Mouse (Mus musculus) monocyte, adult 5-6 weeks (primary cell): ENCODE data around the gene Krtap19-1. TPM values are rescaled to one million over a fixed set of nuclear protein-coding genes. Genes with fewer than 3 reads are reported as not detected.

ENCODE experiments used
- ATAC-seq: fragments of 153-309, 156-312 bp; replicated peaks from 2 replicates; pipeline ENCODE4 v1.8.0; 2017; ENCODE audit warnings: mild to moderate bottlenecking; ENCODE audit not compliant: low TSS enrichment, insufficient number of reproducible peaks, severe bottlenecking, poor library complexity, low FRiP score
- total RNA-seq: library from RNA; stranded (forward); fragments of 200-1000, 200-491, 200-594 nt; gene quantifications from 3 replicates; pipeline ENCODE4 v1.2.3, GENCODE M21; 2017

Krtap19-1 gene
- total RNA-seq = not detected in 3 replicates

DNA sequence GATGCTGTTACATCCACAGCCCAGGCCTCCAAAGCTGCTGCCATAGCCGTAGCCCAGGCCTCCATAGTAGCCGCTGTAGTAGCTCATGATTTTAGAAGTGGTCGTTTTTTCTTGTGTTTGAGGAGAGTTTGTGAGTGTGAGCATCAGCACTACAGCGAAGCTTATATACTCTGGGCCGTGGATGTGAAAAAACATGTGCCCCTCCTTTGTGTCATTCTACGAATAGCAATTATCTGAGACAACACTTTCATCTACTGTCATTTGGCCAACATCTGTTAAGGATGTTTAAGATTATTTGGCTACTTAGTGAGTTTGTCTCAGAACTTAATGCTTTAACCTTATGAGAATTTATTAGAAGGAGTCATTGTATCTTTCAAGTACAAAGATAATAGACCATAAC, at the start of gene Krtap19-1:
Krtap19-1 (minus strand) TSS at position 101 of the 400 bp plus-strand sequence.
- ATAC-seq = no peak

DNA sequence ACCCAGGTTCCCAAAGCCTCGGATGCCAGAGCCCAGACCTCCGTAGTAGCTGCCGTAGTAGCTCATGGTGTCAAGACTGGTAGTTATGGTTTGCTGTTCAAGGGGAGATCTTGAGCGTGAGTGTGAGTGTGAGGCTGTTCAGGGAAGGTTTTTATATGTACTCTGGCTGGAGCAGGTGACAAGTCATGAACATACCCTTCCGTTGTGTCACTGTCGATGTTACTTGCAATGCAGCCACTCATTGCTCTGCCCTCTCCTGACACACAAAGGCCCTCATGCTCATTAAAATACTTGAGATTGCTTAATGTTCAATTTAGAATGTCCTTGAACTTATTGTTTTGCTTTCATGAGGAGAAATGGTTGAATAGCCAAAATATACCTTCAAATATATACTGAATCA, 27.1 kb upstream of the Krtap19-1 start, which contains the start of gene Krtap19-5:
Krtap19-5 (minus strand) TSS at position 101 of the 400 bp plus-strand sequence.
- ATAC-seq = no peak

DNA sequence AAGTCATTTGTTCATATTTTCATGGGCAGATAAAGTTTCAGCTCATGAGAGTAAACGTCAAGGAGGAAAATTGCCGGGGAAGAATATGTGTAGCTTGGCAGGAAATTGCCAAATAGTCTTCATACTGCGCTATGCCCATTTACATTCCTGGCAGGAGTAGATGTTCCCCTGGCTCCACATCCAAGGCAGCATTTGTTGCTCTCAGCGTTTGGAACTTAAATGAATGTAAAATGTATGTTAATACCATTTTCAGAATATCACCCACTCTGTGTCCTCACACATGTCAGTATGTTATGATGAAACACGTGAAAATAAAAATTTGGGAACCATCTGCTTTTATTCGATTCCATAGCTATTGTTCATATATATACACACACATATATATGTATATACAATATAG, 17.7 kb upstream of the Krtap19-1 start:
- ATAC-seq = no peak

DNA sequence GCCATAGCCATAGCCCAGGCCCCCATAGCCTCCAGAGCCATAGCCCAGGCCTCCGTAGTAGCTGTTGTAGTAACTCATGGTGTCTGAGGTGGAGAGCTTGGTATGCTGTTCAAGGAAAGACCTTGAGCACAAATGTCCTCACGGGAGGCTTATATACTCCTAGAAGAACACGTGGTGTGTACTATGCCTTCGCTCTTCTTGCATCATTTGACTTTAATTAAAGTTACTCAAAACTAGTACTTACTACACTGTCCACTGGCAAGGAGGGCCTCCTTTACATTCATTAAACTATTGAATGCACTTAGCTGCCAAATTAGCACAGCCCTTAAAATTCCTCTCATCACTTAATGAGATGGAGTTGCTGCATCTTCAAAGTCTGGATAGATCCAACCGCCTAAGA, 15.8 kb upstream of the Krtap19-1 start, which contains the start of gene Krtap19-4:
Krtap19-4 (minus strand) TSS at position 101 of the 400 bp plus-strand sequence.
- no peak for ATAC-seq

DNA sequence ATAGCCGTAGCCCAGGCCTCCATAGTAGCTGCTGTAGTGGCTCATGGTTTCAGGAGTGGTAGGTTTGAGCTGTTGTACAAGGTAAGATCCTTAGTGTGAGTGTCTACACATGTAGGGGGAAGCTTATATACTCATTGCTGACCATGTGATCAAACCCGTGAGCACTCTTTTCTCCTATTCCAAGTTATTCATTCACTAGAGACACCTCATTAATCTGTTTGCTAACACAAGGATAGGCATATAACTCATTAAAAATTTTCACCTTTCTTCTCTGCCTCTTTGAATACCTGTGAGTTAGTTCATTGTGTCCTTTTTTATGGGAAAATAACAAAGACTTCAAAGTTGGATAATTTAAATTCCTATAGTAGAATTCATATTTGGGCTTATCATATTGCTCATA, 8.7 kb upstream of the Krtap19-1 start, which contains the start of gene Krtap19-3:
Krtap19-3 (minus strand) TSS at position 101 of the 400 bp plus-strand sequence.
- ATAC-seq = no peak

DNA sequence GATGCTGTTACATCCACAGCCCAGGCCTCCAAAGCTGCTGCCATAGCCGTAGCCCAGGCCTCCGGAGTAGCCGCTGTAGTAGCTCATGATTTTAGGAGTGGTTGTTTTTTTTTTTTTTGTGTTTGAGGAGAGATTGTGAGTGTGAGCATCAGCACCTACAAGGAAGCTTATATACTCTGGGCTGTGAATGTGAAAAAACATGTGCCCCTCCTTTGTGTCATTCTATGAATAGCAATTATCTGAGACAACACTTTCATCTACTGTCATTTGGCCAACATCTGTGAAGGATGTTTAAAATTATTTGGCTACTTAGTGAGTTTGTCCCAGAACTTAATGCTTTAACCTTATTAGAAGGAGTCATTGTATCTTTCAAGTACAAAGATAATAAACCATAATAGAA, 5.0 kb upstream of the Krtap19-1 start, which contains the start of gene Krtap19-2:
Krtap19-2 (minus strand) TSS at position 101 of the 400 bp plus-strand sequence.
- ATAC-seq = no peak

DNA sequence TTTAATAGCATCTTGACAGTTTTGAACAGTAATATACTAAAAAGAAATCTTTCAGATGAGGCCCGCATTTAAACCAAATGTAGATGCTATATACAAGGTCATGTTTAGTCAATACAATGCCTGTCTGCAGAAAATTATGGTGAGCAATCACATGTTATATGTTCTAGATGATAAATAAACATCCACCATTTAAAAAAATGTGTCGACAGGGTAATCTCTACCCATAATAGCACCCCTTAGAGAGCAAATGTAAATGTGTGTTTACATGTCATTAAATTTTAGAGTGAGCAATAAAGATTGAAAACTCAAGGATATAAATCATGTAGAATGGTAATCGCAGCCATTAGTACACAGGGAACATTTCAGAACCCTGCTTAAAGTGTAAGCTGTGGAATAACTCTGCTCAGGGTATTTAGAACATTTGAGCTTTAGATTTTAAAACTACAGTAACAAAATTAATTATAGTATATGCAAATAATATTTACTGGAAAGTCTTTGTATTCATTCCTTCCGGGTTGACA, 4.3 kb downstream of the Krtap19-1 start:
- ATAC-seq = no peak

DNA sequence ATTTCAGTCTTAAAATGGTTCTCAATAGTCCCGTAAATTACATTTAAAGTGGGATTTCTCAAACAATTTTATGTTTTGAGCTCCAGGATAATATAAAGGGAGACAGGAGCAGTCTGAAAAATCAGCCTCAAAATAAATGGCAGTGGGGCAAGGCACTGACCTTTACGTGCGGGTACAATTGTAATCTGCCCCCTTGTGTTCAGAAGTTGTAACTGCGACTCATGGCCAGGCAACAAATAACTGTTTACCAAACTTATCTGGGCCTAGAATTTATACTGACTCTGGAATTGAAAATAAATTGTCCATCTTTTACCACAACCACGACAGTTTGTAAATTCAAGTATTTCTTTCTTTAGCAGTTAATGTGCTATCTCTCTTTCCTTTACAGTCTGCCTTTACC, 17.8 kb downstream of the Krtap19-1 start:
- no peak for ATAC-seq

DNA sequence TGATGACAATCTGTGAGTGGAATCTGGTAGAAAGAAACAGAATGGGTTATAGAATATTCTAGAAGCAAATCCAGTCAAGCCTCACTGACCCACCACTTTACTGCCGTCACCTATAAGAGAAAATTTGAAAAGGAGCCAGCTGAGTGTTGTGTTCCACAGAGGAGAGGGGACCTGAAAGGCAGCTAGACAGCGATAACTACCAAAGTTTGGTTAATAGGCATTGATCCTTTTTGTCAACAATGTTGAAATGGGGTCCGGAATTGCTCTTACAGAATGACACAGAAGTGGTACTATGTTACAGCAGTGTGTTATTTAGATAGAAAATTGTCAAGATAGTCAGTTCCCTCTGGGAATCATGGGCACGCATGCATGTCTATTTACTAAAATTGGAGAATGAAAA, 20.7 kb downstream of the Krtap19-1 start:
- no peak for ATAC-seq

DNA sequence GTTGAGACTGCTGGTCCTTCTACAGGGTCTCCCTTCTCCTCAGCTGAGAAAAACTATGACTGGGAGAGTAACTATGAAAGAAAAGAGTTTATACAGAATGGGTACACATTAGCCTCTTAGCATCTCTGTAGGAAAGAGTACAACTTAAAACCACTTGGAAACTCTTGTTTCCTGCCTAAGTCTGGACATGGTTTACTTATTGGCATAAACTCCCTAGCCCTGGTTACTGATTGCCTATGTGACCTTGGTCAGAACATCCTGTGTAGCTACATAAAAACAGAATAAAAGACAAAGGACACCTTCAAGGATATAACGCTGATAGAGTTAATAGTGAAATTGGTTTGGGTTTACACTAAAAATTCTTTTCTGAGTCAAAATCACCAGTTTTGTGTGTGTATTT, 21.8 kb downstream of the Krtap19-1 start:
- ATAC-seq = no peak

DNA sequence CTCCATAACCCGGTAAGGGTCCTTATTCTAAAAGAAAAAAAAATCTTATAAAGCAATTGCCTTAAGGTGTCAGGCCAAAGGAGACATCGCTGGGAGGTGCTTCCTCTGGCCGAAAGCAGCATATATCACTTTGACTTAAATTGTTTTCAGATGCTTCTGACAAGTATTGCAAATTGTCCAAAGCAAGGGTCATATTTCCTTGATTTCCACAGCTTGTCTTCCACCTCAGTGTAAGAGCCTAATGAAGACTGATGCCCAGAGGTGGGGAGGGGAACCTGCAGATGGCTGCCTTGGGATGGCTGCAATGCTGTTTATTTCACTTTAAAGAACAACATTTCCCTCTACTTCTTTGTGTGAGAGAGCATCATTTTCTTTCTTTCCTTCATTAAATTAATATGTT, 42.2 kb downstream of the Krtap19-1 start:
- no peak for ATAC-seq

DNA sequence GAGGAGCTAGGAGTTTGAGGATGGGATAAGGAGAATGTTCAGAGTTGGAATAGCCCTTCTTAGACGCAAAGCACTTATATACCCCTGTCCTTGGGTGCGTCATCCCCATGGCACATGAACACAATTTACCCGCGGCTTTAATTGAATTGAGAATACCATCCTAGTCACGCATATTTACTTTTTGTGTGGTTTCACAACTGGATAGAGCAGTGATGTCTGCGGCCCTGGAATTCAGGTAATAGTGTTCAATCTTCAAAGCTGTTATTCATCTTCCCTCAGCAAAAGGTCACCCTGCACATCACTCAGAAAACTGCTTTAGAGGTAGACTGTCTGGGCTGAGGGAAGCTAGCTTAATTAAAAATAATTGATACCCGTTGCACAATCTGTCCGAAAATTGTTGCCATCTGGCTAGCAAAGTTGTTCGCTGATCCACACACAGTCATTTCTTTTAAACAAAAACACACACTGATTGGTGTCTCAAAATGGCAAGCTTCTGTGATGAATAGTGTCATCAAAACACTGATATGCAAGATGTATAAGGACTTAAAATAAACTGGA, 43.0 kb downstream of the Krtap19-1 start, which contains the start of gene Krtap14:
Krtap14 (minus strand) TSS at position 51 of the 558 bp plus-strand sequence.
- no peak for ATAC-seq

DNA sequence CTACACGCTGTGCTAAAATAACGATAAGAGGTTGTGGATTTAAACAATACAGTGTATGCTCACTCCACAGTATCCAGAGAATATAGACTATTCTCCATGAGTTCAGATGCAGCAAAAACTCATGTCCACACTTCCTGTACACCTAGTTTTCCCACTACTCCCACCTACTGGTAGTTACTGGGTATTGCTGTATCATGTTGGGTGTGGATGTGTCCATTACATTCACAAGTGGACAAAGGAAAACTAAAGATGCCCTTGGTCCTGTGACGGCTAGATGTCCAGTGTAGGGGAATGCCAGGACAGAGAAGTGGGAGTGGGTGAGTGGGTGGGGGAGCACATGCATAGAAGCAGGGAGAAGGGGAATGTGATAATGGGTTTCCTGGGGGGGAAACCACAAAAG, 45.5 kb downstream of the Krtap19-1 start:
- no peak for ATAC-seq

DNA sequence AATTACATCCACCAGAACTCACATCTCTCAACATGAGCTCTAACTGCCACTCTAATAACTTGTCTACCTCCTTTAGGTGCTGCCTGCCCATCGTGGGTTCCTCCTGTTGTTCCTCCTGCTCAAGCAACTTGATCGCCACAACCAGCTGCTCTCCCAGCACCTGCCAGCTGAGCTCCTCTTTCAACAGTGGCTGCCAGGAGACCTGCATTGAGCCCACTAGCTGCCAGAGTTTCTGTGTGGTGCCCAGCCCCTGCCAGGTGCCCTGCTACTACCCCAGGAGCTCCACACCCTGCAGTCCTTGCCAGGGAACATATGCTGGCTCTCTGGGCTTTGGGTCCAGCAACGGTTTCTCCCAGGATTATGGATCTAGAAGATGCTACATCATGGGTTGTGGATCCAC, 49.1 kb downstream of the Krtap19-1 start, which contains the start of gene Krtap15:
Krtap15 (plus strand) TSS at position 150 of the 400 bp plus-strand sequence.
- ATAC-seq = no peak

Other genes with a start within 250 kb of the Krtap19-1 start
- not detected in 3 replicates for gene 2310079G19Rik, start 241.7 kb downstream of the Krtap19-1 start, total RNA-seq
- not detected in 3 replicates for gene Krtap26-1, start 221.6 kb downstream of the Krtap19-1 start, total RNA-seq
- gene Krtap27-1, start 197.7 kb downstream of the Krtap19-1 start, total RNA-seq = not detected in 3 replicates
- gene 2310061N02Rik, start 161.4 kb downstream of the Krtap19-1 start, total RNA-seq = not detected in 3 replicates
- gene Krtap13-1, start 140.5 kb downstream of the Krtap19-1 start, total RNA-seq = not detected in 3 replicates
- gene Krtap13, start 117.8 kb downstream of the Krtap19-1 start, total RNA-seq = not detected in 3 replicates
- gene 2310034C09Rik, start 110.6 kb downstream of the Krtap19-1 start, total RNA-seq = not detected in 3 replicates
- not detected in 3 replicates for gene 2310057N15Rik, start 95.2 kb downstream of the Krtap19-1 start, total RNA-seq
- gene Gm5965, start 91.5 kb downstream of the Krtap19-1 start, total RNA-seq = not detected in 3 replicates
- not detected in 3 replicates for gene Gm20741, start 57.2 kb downstream of the Krtap19-1 start, total RNA-seq
- not detected in 3 replicates for gene Krtap15, start 49.2 kb downstream of the Krtap19-1 start, total RNA-seq
- gene Krtap14, start 43.3 kb downstream of the Krtap19-1 start, total RNA-seq = not detected in 3 replicates
- not detected in 3 replicates for gene Krtap19-2, start 4.9 kb upstream of the Krtap19-1 start, total RNA-seq
- gene Krtap19-3, start 8.6 kb upstream of the Krtap19-1 start, total RNA-seq = not detected in 3 replicates
- gene Krtap19-4, start 15.7 kb upstream of the Krtap19-1 start, total RNA-seq = not detected in 3 replicates
- gene Krtap19-5, start 27.0 kb upstream of the Krtap19-1 start, total RNA-seq = not detected in 3 replicates
- not detected in 3 replicates for gene Krtap19-9b, start 62.9 kb upstream of the Krtap19-1 start, total RNA-seq
- gene Krtap16-3, start 93.5 kb upstream of the Krtap19-1 start, total RNA-seq = not detected in 3 replicates
- gene Krtap22-2, start 141.3 kb upstream of the Krtap19-1 start, total RNA-seq = not detected in 3 replicates
- not detected in 3 replicates for gene Gm10229, start 145.9 kb upstream of the Krtap19-1 start, total RNA-seq
- gene Krtap6-1, start 162.3 kb upstream of the Krtap19-1 start, total RNA-seq = not detected in 3 replicates
- not detected in 3 replicates for gene Gm10228, start 172.1 kb upstream of the Krtap19-1 start, total RNA-seq
- not detected in 3 replicates for gene Krtap6-5, start 178.5 kb upstream of the Krtap19-1 start, total RNA-seq
- gene 1110025L11Rik, start 194.6 kb upstream of the Krtap19-1 start, total RNA-seq = not detected in 3 replicates
- not detected in 3 replicates for gene Krtap6-3, start 214.6 kb upstream of the Krtap19-1 start, total RNA-seq